Mouse (Mus musculus): ENCODE results near the gene Tnpo1. TPM values are rescaled to one million over a fixed set of nuclear protein-coding genes. Genes with fewer than 3 reads are reported as not detected.

Tnpo1 gene
- polyA plus RNA-seq, 1 experiment from 2014 or later: 40.5 TPM

DNA sequence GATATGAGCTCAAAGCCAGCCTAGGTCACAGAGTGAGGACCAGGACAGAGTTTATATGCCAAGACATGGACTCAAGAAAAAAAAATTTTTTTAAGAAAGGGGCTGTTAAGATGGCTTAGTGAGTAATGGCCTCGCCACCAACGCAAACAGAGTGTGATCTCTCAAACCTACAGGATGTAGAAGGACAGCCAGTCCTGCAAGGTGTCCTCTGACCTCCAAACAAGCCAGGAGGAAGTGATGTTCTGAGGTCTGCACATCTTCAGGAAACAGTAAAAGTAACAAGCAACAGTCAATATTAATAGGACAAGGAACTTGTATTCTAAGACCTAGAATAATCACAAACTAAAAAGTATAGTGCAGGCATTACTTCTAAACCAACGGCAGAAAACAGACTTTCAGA lies 123.2 kb downstream of the Tnpo1 start:
- Histone ChIP-seq H3K9ac (ENCODE audit: low read length) (no peak overlapping the region), H3K27me3 (ENCODE audit: control insufficient read depth, insufficient read depth, low read length) (no peaks in the 10 kb centered on the region), H3K27ac (ENCODE audit: low read length) (no peak overlapping the region), H3K4me3 (ENCODE audit: low read length) (no peak overlapping the region), H3K36me3 (ENCODE audit: control insufficient read depth, insufficient read depth) (peaks cover 34% of the 10 kb centered on the region), H3K9me3 (replicated peaks; ENCODE audit: control insufficient read depth, low read length) (peaks cover 9% of the 10 kb centered on the region), H3K4me1 (ENCODE audit: control insufficient read depth, insufficient read depth, low read length) (no peaks in the 10 kb centered on the region), H3K4me2 (ENCODE audit: low read depth, low read length) (no peak overlapping the region)
- ATAC-seq (replicated peaks; ENCODE audit: extremely low read depth, insufficient read depth, low FRiP score): no peak
- WGBS: 73% methylated on average over 3 of the region's 3 CpGs

DNA sequence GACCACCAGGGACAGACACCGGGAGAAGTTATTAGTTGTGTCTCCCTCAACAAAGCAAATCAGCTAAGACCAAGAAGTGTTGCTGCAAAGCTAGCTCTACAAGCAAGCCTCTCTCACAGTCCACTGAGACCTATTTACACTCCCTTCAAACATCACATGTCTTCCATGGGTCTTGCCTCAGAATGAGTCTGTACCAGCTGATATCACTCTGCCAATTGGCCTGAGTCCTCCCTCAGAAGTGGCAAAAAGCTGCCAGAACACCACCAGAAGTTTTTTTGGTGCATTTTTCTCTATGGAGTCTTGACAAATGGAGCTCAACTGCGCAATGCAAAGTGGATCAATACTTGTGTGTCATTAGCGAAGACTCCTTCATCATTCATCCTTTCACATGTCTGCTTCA lies 130.7 kb downstream of the Tnpo1 start:
- no peak overlapping the region for H3K27ac ChIP-seq (ENCODE audit: low read length)
- H3K27me3 ChIP-seq (ENCODE audit: control insufficient read depth, insufficient read depth, low read length): no peaks in the 10 kb centered on the region
- peaks cover 5% of the 10 kb centered on the region for H3K9me3 ChIP-seq (replicated peaks; ENCODE audit: control insufficient read depth, low read length)
- no peak overlapping the region for H3K9ac ChIP-seq (ENCODE audit: low read length)
- ATAC-seq (replicated peaks; ENCODE audit: extremely low read depth, insufficient read depth, low FRiP score): no peak
- no peaks in the 10 kb centered on the region for H3K4me1 ChIP-seq (ENCODE audit: control insufficient read depth, insufficient read depth, low read length)
- no peak overlapping the region for H3K4me2 ChIP-seq (ENCODE audit: low read depth, low read length)
- no peak overlapping the region for H3K4me3 ChIP-seq (ENCODE audit: low read length)
- peaks cover 32% of the 10 kb centered on the region for H3K36me3 ChIP-seq (ENCODE audit: control insufficient read depth, insufficient read depth)
- 97% methylated on average over 3 of the region's 3 CpGs for WGBS

DNA sequence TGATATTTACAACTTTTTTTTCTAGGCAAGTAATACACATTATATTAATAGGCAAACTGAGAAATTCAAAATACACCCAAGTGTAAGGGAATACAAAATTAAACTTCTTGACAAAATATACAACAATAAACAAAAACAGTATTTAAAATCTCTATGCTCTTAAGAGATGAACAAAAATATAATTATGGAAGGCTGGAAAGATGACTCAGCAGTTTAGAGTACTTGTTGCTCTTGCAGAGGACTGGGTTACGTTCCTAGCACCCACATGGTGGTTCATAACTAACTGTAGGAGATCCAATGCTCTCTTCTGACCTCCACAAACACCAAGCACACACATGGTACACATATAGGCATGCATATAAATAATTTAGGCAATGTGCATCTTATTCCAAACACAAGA lies 133.3 kb downstream of the Tnpo1 start:
- 100% methylated on average over 1 of the region's 1 CpGs for WGBS
- no peak overlapping the region for H3K4me2 ChIP-seq (ENCODE audit: low read depth, low read length)
- no peak overlapping the region for H3K27ac ChIP-seq (ENCODE audit: low read length)
- ATAC-seq (replicated peaks; ENCODE audit: extremely low read depth, insufficient read depth, low FRiP score): no peak
- H3K27me3 ChIP-seq (ENCODE audit: control insufficient read depth, insufficient read depth, low read length): no peaks in the 10 kb centered on the region
- no peak overlapping the region for H3K4me3 ChIP-seq (ENCODE audit: low read length)
- no peaks in the 10 kb centered on the region for H3K4me1 ChIP-seq (ENCODE audit: control insufficient read depth, insufficient read depth, low read length)
- no peak overlapping the region for H3K9ac ChIP-seq (ENCODE audit: low read length)
- peaks cover 17% of the 10 kb centered on the region for H3K36me3 ChIP-seq (ENCODE audit: control insufficient read depth, insufficient read depth)
- H3K9me3 ChIP-seq (replicated peaks; ENCODE audit: control insufficient read depth, low read length): no peaks in the 10 kb centered on the region

DNA sequence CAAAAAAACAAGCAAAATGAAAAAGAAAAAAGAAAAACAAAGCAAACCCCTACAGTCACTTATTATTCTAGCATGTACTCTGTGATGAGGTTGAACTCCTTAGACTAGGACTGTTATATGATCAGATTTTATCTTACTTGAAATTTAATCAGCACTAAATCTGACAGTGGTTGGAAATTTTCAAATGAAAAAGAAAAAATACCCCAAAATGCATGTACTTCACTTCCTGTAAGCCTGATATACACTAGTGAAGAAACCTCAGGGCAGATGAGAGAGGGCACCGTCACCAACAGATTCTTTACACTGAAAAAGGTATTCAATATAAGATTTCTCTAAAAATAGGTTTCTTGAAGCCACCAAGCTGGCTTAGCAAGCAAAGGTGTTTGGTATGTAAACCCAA lies 134.5 kb downstream of the Tnpo1 start:
- Histone ChIP-seq H3K27me3 (ENCODE audit: control insufficient read depth, insufficient read depth, low read length) (no peaks in the 10 kb centered on the region), H3K4me2 (ENCODE audit: low read depth, low read length) (no peak overlapping the region), H3K9ac (ENCODE audit: low read length) (no peak overlapping the region), H3K9me3 (replicated peaks; ENCODE audit: control insufficient read depth, low read length) (no peaks in the 10 kb centered on the region), H3K36me3 (ENCODE audit: control insufficient read depth, insufficient read depth) (peaks cover 11% of the 10 kb centered on the region), H3K27ac (ENCODE audit: low read length) (no peak overlapping the region), H3K4me1 (ENCODE audit: control insufficient read depth, insufficient read depth, low read length) (peaks cover 5% of the 10 kb centered on the region; the same call in 1 of the 2 replicates), H3K4me3 (ENCODE audit: low read length) (no peak overlapping the region)
- WGBS: 94% methylated on average over 1 of the region's 1 CpGs
- no peak for ATAC-seq (replicated peaks; ENCODE audit: extremely low read depth, insufficient read depth, low FRiP score)

Other genes with a start within 250 kb of the Tnpo1 start
- 1.3 and 3.7 TPM in 2 replicates for gene Tmem171, start 231.6 kb downstream of the Tnpo1 start, polyA plus RNA-seq (2015; fragmentation: Nextera tagmentation; extraction: Ambion mirVana)
- gene Fcho2, start 110.9 kb downstream of the Tnpo1 start, polyA plus RNA-seq (2015; fragmentation: Nextera tagmentation; extraction: Ambion mirVana): 26.2 and 28.2 TPM in 2 replicates
- not detected in 2 replicates for gene 1700024P04Rik, start 58.2 kb upstream of the Tnpo1 start, polyA plus RNA-seq (2015; fragmentation: Nextera tagmentation; extraction: Ambion mirVana)